Mouse (Mus musculus) layer of hippocampus, adult 2 months (tissue): ENCODE data around the gene Rad54l2. TPM values are rescaled to one million over a fixed set of nuclear protein-coding genes. Genes with fewer than 3 reads are reported as not detected.

ENCODE experiments used
- DNase-seq, 2 experiments: peaks; one replicate each; pipeline ENCODE4 v3.0.0; 2022; ENCODE audit warnings: low spot score in 2 of 2
- H3K27ac ChIP-seq: fragments of 200-600 bp; 2 replicates; pipeline ENCODE4 v1.8.1; 2022
- H3K4me3 ChIP-seq: fragments of 200-600 bp; 2 replicates; pipeline ENCODE4 v1.8.1; 2022; ENCODE audit warnings: mild to moderate bottlenecking
- CTCF ChIP-seq: fragments of 200-600 bp; conservative IDR thresholded peaks from 2 replicates; pipeline ENCODE4 v1.8.1; 2022; ENCODE audit warnings: antibody characterized with exemption, mild to moderate bottlenecking, moderate library complexity
- total RNA-seq, 2 experiments: library from RNA; stranded (reverse); gene quantifications; 2 replicates each; pipeline ENCODE4 v1.2.3; 2021

The Rad54l2 gene
- total RNA-seq, 2 experiments from 2014 or later, result 17.7 to 19.2 TPM

GRCm38 (mm10) chr9:106655884-106656720 lies 132.9 kb downstream of the Rad54l2 start, which contains the start of gene Grm2:
Gene Grm2 (minus strand): TSS chr9:106656082.
- Histone ChIP-seq H3K27ac (peak within 1 kb of the TSS; percentile 87), H3K4me3 (peak within 1 kb of the TSS; percentile 71)
- DNase-seq, result no peak
- TF ChIP-seq CTCF, result no peak

- DNase-seq, result peak in 1 of 2 experiments; percentile 47
- peak overlapping the region; percentile 49 for H3K4me3 ChIP-seq
- H3K27ac ChIP-seq, result peak overlapping the region; percentile 76; the same call in 1 of the 2 replicates
- peak; percentile 76 for TF ChIP-seq CTCF
These were observed 136.3 kb downstream of the Rad54l2 start for GRCm38 (mm10) chr9:106652720-106653119.

- TF ChIP-seq CTCF, result no peak
- no peak for DNase-seq
- Histone ChIP-seq H3K27ac (peak overlapping the region; percentile 81), H3K4me3 (no peak overlapping the region; the same call in 1 of the 2 replicates)
These were observed 141.8 kb downstream of the Rad54l2 start for GRCm38 (mm10) chr9:106647226-106647625.

GRCm38 (mm10) chr9:106645684-106646271 lies 143.2 kb downstream of the Rad54l2 start:
- no peak for TF ChIP-seq CTCF
- DNase-seq, result peak in 1 of 2 experiments; percentile 67
- Histone ChIP-seq H3K27ac (peak overlapping the region; percentile 81), H3K4me3 (peak overlapping the region; percentile 28; the same call in 1 of the 2 replicates)

- peak overlapping the region; percentile 51; the same call in 1 of the 2 replicates for H3K27ac ChIP-seq
- DNase-seq, result no peak
- TF ChIP-seq CTCF, result peak; percentile 50
- no peak overlapping the region for H3K4me3 ChIP-seq
These were observed 145.2 kb downstream of the Rad54l2 start for GRCm38 (mm10) chr9:106643787-106644186.

GRCm38 (mm10) chr9:106643128-106643527 lies 145.9 kb downstream of the Rad54l2 start:
- peak; percentile 94 for TF ChIP-seq CTCF
- Histone ChIP-seq H3K27ac (peak overlapping the region; percentile 51; the same call in 1 of the 2 replicates), H3K4me3 (no peak overlapping the region)
- peak; percentile 84 to 88 for DNase-seq

- no peak overlapping the region for H3K27ac ChIP-seq
- DNase-seq, result no peak
- no peak overlapping the region for H3K4me3 ChIP-seq
- no peak for TF ChIP-seq CTCF
These were observed 147.6 kb downstream of the Rad54l2 start for GRCm38 (mm10) chr9:106641346-106641745.

- no peak for TF ChIP-seq CTCF
- no peak overlapping the region for H3K4me3 ChIP-seq
- H3K27ac ChIP-seq, result peak overlapping the region; percentile 46
- no peak for DNase-seq
These were observed 150.8 kb downstream of the Rad54l2 start for GRCm38 (mm10) chr9:106638154-106638553.

Other genes starting within 250 kb of the Rad54l2 start
- gene Iqcf3, start 227.6 kb downstream of the Rad54l2 start, total RNA-seq, result not detected
- not detected for gene Iqcf4, start 218.2 kb downstream of the Rad54l2 start, total RNA-seq
- gene Iqcf6, start 162.6 kb downstream of the Rad54l2 start, total RNA-seq, result not detected
- 10 to 100 TPM; 76.8 to 82.2 TPM for gene Grm2, start 133.1 kb downstream of the Rad54l2 start, total RNA-seq
- gene Tex264, start 103.3 kb downstream of the Rad54l2 start, total RNA-seq, result 10 to 100 TPM; 85.0 to 99.3 TPM
- 10 to 100 TPM; 30.4 to 33.9 TPM for gene Dcaf1, start 32.7 kb upstream of the Rad54l2 start, total RNA-seq
- gene Rbm15b, start 98.2 kb upstream of the Rad54l2 start, total RNA-seq, result 10 to 100 TPM; 45.8 to 55.1 TPM
- 100 to 1,000 TPM; 121 to 126 TPM for gene Manf, start 102.8 kb upstream of the Rad54l2 start, total RNA-seq